Mouse (Mus musculus) yolk sac, embryonic 10.5 days (tissue): ENCODE measurements at regions not wholly inside any gene's neighbourhood (a gene's known extent, or its start where the extent isn't known, plus 50 kb on each side); places are given as distances from the start of the nearest gene placed in this dataset.

Experiments
- DNase-seq: peaks from one replicate; pipeline ENCODE4 v3.0.0-alpha.2; 2017; ENCODE audit warnings: low spot score

DNA sequence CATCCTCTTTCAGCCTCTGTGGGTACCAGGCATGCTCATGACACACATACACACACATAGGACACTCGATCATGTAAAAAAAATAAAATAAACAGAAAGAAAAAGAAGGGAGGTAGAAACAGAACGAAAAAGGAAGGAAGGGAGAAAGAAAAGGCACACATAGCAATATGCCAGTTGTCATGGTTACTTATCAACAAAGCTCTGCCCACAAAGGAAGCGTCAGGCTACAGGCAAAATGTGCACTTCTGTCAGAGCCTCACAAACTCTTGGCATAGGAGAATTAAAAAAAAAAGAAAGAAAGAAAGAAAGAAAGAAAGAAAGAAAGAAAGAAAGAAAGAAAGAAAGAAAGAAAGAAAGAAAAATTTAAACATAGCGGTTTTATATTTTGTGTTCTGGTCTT is 56.9 kb upstream of the Sox2 start:
- DNase-seq = no peak

DNA sequence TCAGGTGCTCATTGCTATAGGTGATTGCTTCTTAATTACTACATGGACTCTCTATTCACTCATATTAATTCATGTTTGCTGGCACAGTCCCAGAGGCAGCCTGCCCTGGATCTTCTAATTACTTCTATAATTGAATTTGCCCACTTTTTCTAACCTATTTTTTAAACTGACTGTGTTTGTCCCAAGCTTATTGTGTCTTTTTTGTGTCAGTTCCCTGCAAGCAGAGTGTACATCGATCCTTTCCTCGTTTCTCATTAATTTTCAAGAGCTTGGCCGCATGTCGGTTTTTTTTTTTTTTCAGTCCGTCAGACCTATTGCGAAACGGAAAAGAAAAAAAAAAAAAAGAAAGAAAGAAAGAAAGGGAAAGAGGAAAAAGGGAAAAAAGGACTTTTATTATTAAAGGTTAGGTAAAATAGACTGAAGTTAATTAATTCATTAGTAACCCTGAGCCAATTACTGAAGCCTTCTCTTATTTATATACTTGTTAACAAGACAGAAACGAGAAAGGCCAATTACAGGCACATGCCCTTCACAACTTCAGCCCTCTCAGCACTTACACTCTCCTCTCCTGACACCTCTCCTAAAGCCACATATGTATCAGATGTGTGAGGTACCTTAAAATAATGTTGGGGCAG is 72.2 kb upstream of the Sox2 start:
- no peak for DNase-seq

DNA sequence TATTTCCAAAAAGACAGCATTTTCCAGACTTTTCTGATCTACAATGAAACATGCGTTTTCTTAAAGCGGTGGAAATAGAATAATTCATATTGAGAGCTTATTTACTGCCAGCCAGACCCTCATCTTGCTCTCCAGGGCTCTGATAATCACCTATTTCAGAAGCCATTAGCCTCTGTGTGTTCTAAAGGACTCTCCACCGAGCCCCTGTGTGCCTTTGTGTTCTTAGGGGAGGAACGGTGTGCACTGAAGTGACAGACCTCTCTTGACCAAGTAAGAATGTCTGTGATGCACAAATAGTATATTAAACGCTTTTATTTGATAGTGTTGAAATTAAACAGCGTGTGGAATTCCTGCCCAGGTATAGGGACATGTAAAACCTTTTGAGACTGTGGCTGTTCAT is 73.1 kb upstream of the Sox2 start:
- no peak for DNase-seq

DNA sequence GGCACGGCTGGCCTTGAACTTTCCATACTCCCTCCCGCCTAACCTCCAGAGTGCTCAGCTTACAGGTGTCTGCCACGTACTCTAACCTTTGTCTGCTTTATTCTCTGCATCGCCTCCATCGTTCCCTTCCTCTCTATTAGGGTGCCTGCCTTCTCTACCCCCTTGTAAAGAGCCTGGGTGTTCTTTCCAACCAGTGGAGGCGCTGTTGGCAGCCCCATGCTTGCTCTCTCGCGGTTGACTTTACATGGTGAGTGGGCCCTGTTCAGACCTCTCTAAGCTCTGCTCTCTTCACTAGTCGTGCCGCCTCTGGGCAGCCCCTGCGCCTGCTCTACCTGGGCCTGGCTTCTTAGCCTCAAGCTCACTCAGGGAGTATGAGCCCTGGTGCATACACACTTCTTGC is 74.0 kb upstream of the Sox2 start:
- DNase-seq = no peak

DNA sequence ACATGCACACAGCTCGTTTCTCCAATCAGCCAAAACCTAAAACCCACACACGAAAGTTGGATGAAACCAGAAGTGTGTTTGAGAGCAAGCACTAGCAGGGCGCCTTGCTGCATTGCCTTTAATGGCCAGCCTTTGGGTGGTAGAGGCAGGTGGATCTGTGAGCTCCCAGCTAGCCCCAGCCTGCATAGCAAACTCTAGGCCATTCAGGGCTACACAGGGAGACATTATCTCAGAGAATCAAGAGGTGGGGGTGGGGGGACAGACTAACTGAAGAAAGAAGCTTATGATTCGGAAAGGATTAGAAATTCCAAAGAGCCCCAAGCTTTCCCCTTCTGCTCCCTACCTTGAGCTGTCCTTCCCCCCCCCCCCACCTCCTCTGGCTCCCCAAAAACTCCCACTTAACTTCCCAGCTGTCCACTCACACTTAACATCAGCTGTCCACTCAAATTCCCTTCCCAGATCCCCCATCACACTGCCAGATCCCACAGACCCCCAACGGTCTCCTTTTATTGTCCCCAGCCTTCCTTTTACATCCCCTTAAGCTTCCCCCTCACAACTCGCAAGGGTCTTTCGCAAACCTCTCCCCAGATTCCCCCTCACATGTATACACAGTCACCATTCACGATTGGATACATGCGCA is 75.4 kb upstream of the Sox2 start:
- DNase-seq = no peak

DNA sequence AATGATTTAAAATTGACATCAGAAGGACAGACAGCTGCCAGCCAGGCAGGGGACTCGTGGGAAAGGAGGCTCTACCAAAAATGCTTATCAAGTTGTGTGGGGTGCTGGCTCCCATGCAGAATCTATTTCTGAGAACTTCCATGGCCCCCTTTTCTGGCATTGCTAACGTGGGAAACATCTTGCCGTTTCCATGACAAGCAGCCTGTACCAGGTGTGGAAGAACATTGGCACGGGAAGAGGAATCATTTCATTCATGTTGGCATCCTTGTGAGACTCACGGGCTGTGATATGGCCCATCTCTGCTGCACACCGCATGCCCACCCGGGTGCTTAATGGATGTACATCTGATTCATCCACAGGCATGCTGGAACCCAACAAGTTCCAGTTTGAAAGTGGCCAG is 76.9 kb upstream of the Sox2 start:
- no peak for DNase-seq

DNA sequence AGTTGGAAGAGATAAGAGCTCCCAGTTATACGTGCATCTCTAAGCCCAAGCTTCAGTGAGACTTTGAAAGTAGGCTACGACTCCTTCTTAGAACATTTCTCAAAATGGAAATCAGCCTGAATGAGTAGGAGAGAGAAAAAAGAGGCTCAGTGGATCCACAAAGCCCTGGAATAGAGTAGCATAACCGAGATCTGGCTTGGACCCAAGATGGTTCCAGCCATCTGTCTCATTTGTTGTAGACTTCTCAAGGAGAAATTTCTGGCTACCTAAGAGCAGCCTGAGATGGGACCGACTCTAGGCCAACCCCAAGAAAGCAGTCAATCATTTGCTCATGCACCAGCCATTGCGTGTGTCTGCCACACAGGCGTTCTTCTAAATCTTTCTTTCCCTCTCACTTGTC is 78.1 kb upstream of the Sox2 start:
- no peak for DNase-seq

DNA sequence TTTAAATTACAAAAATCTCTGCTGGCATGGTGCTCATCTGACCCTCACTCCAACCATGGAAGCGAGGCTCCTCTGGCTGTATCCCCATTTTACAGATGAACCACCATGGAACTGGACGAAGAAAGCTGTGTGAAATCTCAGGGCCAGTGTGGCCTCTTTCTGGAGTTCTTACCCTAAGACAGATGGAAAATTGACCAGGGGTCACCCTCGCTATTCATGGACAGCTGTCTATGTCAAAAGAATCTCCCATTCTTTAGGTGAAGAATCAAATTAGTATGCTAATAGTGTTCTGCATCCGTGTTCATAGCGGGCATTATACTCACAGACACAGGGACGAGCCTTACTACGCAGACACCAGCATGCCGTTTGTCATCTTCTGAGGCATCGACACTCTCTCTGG is 78.6 kb upstream of the Sox2 start:
- DNase-seq = no peak

DNA sequence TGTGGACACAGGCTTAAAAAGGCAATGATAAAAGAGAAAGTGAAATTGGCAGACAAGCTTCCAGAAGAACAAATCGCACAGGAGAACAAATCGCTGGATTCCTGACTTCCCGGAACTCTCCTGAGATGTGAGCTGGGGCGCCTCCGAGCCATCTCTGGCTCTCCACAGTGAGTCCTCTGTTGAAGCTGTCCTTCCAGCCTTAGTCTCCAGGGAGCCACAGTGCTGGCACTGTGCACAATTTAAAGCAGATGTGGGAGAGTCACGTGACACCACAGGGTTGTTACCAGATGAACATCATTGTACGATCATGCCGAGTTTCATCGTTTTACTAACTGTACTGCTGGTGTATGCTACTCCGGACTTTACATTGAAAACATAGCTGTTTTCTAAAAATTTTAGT is 80.2 kb upstream of the Sox2 start:
- no peak for DNase-seq

DNA sequence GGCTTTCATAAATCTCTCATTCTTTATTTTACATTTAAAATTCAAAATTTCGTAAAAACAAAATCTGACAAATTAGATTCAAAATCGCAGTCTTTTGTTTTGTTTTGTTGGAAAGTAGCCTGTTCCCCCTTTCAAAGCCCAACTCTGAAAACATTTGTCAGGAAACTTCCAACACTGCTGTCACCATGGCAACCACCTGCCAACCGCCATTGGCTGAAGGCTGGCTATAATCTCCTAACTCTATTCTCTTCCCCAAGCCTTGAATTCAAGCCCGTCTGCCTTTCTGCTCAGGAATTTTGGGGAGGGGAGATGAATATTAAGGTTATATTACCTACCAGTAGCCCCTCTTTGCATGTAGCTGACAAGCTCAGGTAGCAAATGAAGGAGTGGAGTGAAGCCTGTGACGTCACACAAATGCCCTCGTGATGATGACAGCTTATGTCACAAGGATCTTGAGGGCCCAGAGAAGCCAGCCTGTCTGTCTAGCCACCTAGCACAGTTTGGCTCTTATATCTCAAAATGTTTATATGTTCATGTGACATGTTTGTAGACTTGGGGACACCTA is 82.0 kb upstream of the Sox2 start:
- DNase-seq = no peak

DNA sequence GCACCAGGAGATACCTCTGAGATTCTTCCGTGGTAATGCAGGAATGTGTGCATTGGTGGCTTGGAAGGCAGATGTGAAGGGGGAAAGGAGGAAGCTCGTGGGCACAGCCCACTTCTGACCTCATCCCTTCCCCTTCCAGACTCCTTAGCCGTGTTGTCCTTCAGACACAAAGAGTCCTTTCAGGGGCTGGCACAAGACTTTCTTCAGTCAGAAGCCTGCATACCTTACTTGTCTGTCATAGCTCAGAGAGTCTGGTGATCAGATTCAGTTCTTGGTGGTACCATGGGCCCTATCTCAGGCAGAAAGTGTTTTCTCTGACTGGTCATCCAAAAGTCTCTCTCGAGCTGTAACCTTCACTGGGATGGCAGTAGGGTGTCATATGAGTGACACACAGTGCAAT is 84.8 kb upstream of the Sox2 start:
- DNase-seq = no peak

DNA sequence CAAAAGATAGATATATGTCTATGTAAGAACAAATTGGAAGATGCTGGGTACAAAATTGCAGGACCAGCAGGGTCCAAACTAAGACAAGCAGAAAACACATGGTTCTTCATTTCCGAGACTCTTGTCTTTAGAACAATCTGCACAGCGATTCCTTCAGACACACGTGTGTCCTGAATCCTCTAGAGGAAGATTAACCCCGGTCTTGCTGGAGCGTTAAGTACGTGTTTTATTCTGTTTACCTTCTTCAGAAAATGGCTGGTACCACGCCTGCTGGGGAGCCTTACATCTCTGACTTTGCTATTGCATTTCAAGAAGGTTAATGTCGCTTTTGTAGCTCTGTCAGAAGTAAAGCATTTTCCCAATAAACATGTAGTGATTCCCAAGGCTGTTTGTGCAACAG is 87.3 kb upstream of the Sox2 start:
- no peak for DNase-seq

DNA sequence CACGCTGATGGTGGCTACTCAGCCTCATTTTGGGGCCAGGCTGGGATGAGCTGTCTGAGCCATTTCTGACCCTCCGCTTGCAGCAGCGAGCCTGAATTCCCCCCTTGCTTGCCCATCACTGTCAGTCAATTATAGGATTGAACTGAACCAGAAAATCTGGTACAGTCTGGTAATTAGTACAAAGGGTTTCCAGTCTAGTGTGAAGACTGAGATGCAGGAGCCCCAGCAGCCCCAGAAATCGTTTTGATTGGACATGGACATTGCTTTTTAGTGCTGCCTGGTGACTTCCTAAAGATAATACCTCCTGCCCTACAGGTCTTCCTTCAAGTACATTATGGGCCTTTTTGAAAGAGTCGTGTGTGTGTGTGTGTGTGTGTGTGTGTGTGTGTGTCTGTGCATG is 88.5 kb upstream of the Sox2 start:
- no peak for DNase-seq

DNA sequence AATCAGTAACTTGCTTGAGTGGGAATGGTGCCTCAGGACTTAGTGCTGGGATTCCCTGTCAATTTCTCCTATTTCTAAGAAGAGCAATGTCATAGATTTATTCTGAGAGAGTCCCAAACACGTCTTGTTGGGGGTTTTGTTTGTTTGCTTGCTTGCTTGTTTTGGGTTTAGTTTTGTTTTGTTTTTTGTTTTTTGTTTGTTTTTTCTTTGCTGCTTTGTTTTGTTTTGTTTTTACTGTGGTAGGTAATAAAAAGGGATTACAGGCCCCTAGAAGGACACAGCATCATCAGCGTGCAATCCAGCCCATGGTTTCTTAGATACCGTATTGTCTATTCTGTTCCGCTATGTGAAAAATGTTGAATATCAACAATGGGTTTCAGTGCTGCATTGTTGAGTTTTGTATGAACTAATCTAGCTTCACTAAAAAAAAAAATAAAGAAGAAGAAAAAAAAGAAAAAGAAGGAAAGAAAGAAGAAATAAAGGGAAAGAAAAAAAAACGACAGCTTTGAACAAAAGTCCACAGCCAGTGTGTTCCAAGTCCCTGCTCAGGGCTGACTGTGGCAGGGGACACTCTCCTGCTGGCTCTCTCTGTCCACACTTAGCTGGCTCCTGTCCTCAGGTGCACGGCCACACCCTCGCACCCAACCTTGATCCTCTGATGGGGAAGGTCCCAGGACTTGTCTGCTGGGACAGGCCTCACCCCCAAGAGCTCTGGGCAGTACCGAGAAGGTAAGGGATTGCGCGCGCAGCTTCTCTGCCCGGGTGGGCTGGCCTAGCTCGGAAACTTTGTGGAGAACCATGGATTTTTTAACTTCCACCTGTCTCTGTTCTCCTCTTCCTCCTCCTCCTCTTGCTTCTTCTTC is 90.1 kb upstream of the Sox2 start:
- DNase-seq = no peak

DNA sequence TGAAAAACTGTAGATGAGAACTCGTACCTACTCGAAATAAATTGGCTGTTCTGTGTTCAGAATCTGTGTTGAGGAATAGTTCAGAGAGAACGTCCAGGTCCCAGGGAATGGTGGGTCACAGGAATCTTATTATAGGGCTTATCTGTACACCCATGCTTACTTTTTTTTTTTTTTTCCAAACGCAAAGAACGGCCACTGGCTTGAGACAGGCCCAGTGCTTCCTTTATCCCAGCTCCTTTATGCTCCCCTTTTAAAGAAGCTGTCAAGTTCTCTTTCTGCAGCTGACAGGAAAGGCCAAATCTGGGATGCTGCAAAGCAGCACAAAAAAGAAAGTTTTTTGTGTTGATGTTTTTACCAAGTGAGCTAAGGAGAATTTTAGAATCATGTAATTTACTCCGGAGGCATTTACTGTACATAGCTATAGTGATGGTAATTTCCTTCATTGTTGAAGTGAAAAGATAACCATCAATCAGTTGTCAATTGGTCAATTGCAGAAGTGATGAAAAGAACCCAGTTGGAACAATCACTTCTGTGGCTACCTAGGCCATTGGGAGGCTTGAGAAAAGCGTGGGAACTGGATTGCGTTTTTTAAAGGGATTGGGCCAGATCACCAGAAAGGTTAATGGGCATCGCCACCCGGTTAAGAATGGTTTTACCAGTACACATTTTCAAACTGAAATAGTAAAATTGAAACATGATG is 91.2 kb upstream of the Sox2 start:
- DNase-seq = no peak

DNA sequence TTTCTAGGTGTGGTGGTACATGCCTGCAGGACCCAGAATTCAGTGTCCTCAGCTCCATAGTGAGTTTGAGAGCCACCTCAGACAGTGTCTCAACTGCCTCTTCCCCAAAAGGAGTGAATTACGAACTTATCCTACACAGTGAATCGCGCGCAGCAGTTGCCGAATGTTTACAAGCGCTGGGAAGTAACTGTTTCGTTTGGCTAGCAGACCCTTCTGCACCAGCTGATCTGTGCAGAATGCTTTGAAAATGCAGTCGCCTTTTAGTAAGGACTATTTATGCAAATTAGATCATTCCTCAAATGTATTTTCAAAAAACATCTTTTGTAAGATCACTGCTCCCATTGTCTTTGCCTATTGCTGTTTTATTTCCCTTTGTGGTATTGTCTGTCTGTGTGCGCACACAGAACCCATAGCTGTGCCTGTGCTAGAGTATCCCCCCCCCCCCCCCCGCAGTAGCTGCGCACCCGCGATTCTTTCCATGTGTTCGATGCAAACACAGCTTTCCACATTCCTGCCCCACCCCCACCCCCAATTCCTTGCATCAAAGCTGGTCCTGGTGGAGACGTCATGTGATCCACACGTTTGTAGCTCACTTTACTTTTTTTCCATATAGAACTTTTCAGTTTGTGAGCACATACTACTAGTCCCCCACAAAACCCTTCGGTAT is 97.5 kb upstream of the Sox2 start:
- DNase-seq = no peak

DNA sequence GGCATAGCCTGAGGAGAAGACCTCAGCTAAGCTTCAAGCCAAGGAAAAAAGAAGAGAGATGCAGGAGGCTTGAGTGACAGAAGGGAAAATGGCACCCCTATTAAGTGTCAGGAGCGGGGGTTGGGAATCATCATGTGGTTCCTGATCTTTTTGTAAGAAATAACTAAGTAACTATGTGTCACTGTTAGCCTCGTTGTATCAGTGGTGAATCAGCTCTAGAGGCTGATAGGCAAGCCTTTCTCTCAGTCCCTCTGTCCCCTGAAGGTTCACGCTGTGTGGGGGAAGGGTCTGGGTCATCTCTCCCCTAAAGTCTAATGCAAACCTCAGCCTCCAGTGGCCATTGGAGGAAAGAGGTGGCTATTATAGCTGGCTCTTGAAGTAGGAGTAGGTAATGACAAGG is 99.1 kb upstream of the Sox2 start:
- no peak for DNase-seq

DNA sequence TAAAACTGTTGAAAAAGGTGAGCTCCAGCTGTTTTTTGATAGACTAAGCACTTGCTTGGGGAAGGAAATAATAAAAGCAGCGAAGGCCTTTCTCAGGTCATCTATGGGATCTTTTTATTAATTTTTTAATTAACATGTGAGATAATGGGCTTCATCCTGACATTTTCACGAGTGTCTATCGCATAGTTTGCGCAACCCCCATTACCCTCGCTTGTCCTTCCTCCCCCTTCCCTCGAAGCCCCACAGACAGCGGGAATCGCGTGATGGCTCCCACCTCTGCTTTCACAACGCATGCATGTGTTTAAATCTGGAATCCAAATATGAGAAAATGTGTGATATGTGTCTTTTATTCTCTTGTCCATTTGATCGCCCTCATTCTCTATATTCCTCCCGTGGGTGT is 100.0 kb upstream of the Sox2 start:
- no peak for DNase-seq

DNA sequence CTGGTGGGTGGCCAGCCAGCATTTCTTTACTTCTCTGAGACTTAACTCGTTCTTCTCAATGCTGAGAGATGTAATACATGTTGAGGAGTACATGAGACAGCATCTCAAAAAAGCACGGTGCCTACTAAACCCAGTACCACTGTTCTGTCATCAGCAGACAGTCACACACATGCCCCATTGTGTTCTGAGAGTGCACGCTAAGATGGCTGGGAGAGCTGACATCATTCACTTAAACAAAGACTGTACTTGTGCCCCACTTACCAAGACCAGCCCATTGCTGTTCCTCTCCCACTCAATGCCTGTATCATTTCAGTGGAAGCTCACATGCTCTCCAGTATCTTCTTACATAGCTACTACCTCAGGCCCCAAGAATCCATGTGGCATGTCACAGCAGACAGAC is 117.8 kb upstream of the Sox2 start:
- no peak for DNase-seq

DNA sequence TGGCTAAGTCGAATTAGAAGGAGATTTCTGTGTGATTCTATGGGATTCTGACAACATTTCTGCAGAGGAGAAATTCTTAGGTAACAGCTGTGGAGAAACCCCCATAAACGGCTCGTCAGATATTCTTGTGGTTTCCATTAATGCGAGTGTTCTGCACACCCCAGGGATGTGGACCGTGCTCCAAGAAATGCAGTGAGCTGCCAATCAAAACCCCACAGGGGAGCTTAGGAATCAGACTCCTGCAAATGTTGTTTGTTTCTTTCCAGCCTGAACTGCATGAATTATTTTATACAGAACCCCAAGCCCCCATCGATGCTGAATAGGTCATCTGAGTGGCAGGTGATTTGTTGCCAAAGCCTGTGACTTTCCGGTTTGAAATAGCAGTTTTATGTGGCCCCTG is 118.4 kb upstream of the Sox2 start:
- DNase-seq = no peak

DNA sequence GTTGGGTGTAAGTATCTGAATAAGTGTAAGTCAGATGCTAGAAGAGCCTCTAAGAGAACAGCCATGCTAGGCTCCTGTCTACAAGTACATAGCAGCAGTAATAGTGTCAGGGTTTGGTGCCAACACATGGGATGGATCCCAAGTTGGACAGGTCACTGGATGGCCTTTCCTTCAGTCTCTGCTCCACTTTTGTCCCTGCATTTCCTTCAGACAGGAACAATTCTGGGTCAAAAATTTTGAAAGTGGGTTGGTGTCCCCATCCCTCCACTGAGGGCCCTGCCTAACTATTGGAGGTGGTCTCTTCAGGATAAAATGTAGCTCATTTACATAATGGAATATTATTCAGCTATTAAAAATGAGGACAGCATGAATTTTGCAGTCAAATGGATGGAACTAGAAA is 122.7 kb upstream of the Sox2 start:
- no peak for DNase-seq

DNA sequence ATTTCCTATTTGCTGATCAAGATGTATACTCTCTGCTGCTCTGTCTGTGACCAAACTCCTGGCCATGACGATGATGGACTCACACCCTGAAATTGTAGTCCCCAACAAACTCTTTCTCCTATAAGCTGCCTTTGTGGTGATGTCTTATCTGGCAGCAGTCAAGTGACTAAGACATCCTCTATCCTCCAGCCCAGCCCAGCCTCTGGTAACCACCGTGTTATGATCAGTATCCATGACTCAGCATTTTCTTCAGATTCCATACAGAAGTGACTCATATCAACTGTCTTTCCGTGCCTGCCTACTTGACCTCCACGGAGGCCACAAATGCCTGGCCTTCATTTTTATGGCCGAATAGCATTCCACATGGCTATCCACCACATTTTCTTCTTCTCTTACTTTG is 124.5 kb upstream of the Sox2 start:
- no peak for DNase-seq
